Mouse (Mus musculus): ENCODE results near the gene C2cd4d.
A peak's percentile ranks its signal among the peaks of the same experiment; 100 is the strongest.

Gene C2cd4d

DNA sequence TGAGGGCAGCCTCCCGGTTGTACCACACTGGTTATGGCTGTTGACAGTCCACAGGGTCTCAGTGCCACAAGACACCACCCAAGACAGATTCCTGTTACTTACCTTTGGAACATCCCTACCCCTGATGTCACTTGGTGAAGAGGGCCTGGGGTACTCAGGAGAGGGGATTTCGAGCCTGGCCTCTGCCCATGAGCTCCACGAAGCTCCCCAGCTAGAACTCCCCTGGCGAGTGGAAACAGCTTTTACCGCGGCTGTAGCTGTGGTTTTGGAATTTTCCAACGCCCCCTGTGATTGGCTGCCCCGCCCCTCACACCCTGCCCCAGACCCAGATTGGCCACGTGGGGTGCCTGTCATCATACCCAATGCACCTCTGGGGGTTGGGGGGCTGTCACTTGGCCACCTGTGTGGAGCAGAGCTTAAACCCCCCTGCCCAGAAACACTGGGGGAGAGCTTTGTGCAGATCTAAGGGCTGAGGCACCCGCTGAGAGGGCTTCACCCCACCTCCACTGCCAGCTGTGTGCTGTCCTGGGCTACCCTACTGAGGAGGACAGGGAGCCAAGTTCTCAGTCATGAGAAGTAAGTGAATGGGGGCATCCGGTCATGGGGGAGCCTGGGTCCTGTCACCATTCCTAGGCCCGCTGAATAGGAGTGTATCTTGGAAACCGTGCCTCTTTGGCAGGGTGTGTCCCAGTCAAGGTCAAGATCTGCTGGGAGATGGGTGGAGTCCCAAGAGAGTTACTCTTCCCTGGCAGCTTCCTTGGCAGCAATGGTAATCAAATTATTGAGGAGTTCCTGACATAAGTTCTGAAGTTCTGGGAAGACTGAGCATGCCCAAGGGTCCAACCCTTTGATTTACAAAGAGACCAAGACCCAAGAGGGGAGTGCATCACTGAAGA is 15.0 kb downstream of the C2cd4d start:
- no peak for DNase-seq (ENCODE audit: low spot score)

DNA sequence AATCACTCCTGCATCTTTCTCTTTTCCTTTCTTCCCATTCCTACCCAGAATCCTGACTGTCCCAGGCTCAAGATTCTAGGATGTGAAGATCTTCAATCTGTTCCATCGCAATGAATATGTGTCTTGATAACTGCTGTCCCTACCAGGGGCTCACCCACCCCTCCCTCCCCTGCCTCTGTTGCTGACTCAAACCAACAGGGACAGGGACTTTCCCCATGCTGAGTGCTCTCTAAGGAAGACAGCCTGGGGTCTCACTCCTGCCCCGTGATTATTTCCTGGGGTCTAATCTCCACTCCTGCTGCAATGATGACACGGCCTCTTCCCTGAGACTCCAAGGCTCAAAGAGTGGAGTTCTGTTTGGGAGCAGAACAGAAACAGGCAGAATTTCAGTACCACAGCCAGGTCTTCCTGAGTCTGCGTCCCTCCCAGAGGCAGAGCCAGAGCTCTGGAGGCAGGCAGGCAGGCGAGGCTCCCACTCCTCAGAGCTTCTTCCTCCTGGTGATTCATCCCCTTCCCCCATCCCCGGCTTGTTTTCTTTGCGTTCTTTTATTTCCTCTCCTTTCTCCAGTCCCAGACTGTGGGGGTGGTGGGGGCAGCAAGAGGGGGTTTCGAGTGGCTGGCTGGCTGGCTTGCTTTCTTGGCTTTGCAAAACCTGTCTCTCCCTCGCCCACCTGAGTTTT is 17.7 kb downstream of the C2cd4d start:
- DNase-seq (ENCODE audit: low spot score) = no peak

DNA sequence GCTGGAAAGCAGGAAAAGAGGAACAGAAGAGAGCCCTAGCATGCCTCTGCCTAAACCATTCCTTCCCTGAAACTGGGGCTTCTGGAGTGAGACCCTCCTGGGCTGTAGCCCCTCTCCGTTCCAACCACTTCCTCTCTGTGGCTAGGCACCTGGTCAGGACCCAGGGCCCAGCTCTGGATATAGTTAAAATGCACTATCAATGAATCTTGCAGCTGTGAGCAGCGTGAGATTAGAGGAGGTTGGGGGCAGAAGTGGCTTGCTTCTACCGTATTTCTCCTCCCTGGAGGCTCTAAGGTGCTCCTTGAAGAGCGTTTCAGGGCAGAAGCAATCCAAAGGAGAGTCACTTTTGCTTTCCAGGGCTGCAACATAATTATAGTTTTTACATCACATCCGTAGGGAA is 20.1 kb downstream of the C2cd4d start:
- DNase-seq (ENCODE audit: low spot score) = no peak

DNA sequence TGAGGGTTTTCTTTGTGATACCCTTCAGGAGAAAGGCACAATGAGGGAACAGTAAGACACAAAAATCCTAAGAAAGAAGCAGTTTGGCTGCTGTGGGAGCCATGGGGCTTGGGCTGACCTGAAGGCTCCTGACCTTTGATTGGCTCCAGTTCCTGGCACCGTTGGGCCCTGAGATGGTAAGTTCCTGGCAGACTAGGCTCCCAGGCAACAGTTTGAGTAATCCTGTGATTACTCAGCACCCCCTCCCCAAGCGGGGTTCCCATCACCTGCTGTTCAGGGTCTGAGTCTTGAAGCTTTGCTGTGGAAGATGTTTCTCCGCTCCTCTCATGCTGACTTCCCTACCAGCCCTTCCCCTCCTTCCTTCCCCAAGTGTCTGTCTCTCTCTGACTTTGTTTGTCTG is 21.2 kb downstream of the C2cd4d start:
- DNase-seq (ENCODE audit: low spot score) = no peak

DNA sequence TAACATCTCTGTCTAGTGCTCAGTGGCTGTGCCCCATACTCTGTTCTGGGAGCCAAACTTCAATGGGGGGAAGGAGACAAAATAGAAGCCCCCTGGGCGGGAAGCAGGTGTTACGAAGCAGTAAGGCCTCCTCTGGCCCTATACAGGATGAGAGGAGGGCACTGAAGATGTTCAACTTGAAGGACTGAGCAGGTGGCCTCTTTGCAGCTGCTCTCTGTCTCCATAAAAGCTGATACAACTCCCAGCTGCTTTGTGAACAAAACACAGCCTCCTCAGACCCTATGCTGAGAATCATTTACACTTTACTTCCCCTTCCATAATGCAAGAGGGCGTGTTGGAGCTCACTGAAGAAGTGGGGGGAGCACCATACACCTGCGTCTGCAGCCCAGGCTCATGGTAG is 24.4 kb downstream of the C2cd4d start:
- no peak for DNase-seq (ENCODE audit: low spot score)

DNA sequence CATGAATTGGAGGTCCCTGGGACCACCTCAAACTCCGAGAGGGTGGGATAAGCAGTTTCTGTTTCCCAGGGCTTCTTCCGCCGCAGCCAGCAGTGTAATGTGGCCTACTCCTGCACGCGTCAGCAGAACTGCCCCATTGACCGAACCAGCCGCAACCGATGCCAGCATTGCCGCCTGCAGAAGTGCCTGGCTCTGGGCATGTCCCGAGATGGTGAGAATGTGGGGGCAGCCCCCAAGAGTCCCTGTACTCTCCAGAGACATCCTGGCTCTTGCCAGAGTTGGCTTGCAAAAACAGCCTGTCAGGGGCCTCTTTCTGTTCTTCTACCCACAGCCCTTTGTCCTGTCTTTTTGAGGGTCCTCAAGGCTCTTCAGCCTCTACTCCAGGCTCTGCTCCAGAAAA is 25.2 kb downstream of the C2cd4d start:
- DNase-seq (ENCODE audit: low spot score) = no peak

DNA sequence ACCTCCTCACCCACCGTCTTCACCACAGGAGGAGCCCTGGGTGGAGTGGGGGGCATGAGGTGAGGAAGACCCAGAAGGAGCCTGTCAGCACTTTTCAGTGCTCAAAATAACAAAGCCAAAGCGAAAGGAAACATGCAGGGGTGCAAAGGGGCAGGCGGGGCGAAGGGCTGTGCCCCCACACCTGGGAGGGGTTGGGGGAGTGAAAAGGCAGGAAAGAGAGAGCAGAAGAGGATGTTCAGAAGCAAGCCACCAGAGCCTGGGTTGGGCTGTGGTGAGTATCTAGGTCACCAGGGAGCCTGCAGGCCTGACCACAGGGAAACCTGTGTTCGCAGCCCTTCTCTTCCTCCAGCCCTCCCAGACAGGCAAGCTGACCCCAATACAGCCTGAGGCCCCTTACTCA is 25.8 kb downstream of the C2cd4d start:
- DNase-seq (ENCODE audit: low spot score) = no peak

DNA sequence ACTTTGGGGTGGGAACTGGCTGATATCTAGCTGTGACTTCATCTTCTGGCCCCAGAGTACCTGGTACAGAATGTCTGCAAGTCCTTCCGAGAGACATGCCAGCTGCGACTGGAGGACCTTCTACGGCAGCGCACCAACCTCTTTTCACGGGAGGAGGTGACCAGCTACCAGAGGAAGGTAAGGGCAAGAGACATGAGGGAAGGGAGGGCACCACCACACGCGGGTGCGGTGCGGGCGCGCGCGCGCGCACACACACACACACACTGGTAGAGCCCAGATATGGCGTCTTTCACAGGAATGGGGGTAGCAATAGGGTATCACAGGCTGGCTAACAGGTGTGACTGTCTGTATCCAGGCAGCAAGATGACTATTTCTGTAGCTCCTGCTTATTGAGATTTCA is 27.2 kb downstream of the C2cd4d start:
- no peak for DNase-seq (ENCODE audit: low spot score)

DNA sequence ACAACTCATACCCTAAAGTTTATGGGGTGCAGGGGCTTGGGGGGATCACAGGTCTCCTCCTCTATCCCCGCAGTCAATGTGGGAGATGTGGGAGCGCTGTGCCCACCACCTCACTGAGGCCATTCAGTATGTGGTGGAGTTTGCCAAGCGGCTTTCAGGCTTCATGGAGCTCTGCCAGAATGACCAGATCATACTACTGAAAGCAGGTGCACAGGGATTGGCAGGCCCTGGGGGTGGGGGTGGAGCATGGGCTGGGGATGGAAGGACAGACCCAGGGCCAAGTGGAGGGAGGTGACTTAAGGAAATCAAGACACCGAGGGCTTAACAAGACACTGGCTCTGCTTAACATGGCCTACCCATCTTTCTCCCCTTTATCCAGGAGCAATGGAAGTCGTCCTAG is 28.8 kb downstream of the C2cd4d start:
- DNase-seq (ENCODE audit: low spot score) = no peak

DNA sequence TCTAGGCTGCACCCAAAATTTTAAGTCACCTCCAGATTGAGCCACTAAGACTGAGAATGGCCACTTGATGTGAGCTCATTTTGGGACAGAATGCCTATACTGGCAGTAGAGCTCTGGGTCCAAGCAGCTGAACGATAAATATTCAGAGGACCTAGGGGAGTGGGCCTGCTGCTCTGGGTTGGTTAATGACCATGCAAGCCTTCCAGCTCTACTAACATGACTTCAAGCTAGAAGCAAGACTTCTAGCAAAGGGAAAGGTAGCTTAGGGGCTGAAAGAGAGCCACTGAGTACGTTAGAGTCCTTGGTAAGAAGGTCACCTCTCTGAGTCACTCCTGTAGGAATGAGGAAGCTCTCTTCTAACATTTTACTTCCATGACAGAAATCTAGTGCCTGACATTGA is 29.9 kb downstream of the C2cd4d start:
- no peak for DNase-seq (ENCODE audit: low spot score)

DNA sequence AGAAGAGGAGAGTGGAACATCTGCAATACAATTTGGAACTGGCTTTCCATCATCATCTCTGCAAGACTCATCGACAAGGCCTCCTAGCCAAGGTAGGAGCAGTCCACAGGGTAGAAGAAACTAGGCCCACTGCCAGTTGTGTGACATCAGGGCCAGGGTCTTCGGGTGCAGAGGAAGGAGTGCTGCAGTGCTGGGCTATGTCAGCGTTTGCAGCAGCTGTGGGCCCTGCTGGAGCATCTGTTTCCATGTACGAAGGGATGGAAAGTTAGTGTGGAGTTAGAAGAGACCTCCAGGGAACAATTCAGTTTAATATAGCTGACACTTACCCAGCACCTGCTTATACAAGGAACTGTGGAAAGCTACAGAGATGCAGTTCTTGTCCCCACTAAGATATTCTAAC is 30.8 kb downstream of the C2cd4d start:
- DNase-seq (ENCODE audit: low spot score) = no peak

DNA sequence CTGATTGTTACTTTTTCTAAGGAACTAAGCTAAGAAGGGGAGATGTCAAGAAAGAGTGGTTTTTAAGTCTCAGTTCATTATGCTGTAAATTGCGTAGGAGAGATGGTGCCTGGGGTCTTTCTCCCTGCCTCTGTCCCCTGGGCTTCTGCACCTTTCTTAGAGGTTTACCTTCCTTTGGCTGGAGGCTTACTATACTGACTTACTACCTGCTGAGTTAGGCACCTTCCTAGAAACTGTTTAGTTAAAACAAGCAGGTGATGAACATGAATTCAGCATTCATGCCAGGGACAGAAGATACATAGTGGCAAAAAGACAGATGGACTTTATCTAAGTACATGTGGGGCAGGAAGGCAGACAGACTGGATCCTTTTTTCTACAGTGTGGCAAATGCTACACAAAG is 34.1 kb downstream of the C2cd4d start:
- DNase-seq (ENCODE audit: low spot score) = no peak

DNA sequence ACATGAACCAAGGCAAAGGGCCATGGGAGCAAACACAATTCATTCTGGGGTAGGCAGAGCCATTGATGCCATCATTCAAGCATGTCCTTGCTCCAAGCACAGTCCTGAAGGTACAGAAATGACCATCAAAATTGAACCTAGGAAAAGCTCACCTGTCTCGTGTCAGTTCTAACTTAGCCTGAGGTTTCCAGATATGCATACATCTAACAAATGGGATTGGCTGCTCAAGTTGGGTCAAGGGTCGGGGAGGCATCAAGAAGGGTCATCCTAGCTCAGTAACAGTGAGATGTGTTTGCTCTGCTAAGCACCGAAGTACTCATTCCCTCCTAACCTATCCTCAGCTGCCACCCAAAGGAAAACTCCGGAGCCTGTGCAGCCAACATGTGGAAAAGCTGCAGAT is 34.6 kb downstream of the C2cd4d start:
- DNase-seq (ENCODE audit: low spot score) = no peak

DNA sequence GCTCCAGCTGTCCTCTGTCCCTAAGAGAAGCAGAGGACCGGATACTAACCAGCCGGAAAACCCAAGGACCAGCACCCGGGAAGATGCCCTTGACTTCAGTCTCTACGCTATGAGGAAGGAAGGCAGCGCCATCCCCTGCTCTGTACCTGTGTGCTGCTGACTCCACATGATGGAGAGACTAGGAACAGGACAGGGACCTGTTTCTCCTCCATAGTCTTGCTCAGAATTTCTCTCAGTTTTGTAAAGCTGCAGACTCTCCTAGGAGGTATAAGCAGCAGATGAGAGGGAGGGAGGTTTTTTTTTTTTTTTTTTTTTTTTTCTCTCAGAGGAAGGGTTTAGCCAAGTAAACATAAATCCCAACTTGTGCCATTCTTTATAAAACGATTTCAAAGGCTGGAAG is 36.0 kb downstream of the C2cd4d start, which contains the start of gene Lingo4:
Lingo4 (plus strand) TSS at position 301 of the 400 bp plus-strand sequence.
- no peak for DNase-seq (ENCODE audit: low spot score)

DNA sequence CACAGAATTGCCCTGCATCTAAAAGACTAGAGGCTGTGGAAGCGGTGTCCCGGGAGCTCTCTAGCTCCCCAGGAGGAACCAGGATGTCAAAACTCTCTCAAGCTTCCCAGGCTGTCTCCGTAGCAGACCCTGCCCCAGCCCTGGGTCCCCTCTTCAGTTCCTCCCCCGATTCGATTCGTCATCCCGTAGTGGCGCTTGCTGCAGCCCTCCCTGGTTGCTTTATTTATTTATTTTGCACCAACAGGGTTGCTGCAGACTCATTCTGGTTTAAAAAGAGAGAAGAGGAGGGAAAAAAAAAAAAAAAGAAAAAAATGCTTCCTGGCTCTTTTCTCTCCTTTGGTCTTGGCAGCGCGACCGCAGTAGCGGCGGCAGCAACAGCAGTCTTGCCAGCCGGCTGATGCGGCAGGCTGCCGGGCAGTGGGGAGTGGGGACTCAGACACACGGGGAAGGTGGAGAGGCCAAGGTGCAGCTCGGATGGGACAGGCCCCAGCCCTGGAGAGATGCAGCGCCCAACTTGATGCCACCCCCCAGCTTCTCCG is 36.8 kb downstream of the C2cd4d start:
- no peak for DNase-seq (ENCODE audit: low spot score)

DNA sequence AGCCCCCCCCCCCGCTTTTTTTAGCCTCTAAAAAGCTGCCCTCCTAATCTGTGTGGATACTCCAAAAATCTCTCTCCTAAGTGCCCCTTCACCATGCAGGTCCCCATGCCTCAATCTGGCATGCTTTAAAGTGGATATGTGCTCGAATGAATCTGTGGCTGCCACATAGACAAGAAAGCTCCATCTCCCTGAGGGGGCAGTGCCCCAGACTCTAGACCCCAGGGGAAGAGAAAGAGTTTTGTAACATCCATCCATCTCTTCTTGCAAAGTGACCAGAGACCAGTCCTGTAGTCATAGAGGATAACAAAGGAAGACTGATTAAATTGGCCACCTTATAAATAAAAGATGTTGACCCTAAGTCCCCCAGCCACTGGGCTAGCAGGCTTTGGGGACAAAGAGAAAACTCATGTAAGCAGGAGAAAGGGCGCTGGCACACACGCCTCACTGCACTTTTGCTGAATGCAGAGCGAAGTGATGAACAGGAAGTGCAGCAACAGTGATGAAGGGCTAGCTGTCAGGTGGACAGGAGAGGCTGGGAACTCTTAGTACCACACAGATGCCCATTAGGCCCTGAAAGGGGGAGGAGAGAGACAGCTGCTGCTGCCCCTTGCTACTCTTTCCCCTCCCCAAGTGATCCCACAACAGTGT is 37.5 kb downstream of the C2cd4d start:
- DNase-seq (ENCODE audit: low spot score) = no peak

DNA sequence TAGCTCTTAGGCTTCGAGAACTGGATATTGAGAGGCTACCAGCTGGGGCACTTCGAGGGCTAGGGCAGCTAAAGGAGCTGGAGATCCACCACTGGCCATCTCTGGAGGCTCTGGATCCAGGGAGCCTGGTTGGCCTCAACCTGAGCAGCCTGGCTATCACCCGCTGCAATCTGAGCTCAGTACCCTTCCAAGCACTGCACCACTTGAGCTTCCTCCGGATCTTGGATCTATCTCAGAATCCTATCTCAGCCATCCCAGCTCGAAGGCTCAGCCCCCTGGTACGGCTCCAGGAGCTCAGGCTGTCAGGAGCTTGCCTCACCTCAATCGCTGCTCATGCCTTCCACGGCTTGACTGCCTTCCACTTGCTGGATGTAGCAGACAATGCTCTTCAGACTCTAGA is 40.2 kb downstream of the C2cd4d start:
- DNase-seq (ENCODE audit: low spot score) = no peak

DNA sequence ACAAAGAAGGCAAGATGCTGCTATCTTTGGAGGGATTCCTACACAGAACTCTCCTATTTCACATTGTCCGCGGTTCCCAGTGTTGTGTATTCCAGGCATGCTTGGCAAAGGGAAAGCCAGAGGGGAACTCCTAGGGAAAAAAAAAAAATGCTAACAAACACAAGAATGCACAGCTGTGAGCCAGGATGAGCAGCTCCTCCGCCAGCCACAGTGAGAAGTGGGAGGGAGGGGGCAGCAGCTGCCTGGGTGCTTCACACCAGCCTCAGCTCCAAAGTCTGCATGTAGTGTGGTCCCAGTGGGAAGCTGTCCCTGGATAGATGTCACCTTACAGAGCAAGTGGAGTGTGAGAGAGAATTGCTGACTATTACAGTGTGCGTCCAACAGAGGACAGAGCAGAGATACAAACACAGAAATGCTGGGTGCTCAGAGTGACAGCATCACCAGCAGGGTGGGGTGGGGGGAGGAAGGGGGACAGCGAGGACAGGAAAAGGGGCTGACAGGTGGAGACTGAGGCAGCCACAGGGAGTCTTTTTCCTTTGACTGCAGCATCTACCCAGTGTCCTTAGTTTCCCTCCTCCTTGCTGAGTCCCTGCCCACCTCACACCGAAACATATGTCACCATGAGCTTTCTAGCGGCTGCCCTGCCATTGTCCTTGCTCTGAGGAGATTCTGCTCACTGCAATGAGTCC is 42.3 kb downstream of the C2cd4d start:
- no peak for DNase-seq (ENCODE audit: low spot score)

DNA sequence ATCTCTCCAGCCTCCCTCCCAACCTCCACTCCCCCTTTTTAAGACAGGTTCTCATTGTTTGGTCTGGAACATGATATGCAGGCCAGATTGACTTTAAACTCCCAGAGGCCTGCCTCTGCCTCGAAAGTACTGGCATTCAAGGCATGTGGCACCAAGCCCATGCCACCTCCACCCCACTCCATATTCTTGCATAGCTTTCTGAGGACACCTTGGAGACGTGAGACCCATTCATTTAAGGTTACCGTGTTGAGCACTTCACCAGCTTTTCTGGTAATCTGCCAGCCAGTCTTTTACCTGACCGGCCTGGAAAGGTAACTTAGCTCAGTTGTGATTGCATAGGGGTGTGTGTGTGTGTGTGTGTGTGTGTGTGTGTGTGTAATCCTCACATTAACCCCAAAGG is 43.3 kb downstream of the C2cd4d start:
- no peak for DNase-seq (ENCODE audit: low spot score)

DNA sequence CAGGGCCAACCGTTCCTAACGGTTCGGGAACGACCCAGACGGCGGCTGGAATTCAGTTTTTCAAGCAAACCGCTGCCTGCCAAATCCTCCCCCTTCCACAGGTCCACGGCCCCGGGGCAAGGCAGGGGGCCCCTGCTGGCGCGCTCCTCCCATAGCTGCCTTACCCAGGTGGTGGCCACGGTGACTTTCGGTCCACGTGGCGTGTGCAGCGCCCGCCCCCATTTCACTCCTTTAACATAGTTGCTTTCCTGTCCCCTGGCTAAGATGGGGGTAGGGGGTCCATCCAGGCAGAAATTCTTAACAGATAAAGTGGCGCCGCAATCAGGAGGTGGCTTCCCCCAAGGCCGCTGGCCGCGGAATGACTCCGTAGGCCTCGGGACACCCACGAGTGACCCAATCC is 50.3 kb downstream of the C2cd4d start:
- no peak for DNase-seq (ENCODE audit: low spot score)

DNA sequence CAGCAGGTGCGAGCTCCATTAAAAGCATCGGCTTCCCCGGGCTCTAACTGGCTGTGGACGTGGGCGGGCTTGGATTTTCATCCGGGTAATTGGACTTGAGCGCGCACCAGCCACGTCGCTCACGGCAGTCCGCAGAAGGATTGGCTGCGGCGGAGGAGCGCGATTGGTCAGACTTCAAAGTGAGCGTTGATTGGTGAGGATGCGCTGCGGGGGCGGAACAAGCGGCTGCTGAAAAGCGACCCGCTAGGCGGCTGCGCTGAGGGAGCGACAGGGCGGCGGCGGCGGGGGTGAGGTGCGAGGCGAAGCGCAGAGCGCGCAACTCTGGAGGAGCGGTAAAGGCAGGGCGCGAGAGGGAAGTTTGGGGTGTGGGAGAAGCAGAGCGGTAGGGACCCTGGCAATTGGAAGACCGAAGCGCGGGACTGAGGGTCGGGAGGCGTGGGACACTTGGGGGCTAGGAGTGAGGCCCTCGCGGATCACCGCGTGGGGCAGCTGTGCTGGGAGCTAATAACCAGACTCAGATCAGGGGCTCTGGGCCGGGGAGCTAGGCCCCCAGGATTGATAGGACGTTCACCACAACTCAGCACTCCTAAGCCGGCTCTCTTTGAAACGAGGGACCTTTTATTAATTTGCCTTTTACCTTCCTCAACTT is 50.9 kb downstream of the C2cd4d start, which contains the start of gene Tdrkh:
Tdrkh (plus strand) TSS at position 243 of the 649 bp plus-strand sequence.
- DNase-seq (ENCODE audit: low spot score) = peak; percentile 95

Data from yolk sac, embryonic 10.5 days (tissue).